Mouse (Mus musculus): ENCODE data around the gene Csmd2. TPM values are rescaled to one million over a fixed set of nuclear protein-coding genes. Genes with fewer than 3 reads are reported as not detected.

Gene Csmd2
- polyA plus RNA-seq, 1 experiment from 2014 or later = 0.18 TPM

- H3K9ac ChIP-seq (ENCODE audit: low read length) = no peak within 1 kb of the TSS
- no peaks in the 10 kb centered on the region for H3K9me3 ChIP-seq (ENCODE audit: control insufficient read depth, low read length)
- DNase-seq (ENCODE audit: low spot score) (no peak), ATAC-seq (replicated peaks; ENCODE audit: low FRiP score, low TSS enrichment, low read depth) (no peak)
- H3K4me3 ChIP-seq (ENCODE audit: low read depth, low read length) = no peak within 1 kb of the TSS
- no peaks in the 10 kb centered on the region for H3K4me1 ChIP-seq (replicated peaks; ENCODE audit: control insufficient read depth, insufficient read depth, low read length)
- WGBS = 71% methylated on average over 8 of the region's 8 CpGs
- H3K4me2 ChIP-seq (ENCODE audit: low read length) = no peak within 1 kb of the TSS
- H3K27ac ChIP-seq (ENCODE audit: low read depth) = no peak within 1 kb of the TSS
- H3K27me3 ChIP-seq (replicated peaks; ENCODE audit: control insufficient read depth, insufficient read depth, low read length) = no peaks in the 10 kb centered on the region
- H3K36me3 ChIP-seq (ENCODE audit: control insufficient read depth, insufficient read depth, low read length) = no peaks in the 10 kb centered on the region
Measured at GRCm38 (mm10) chr4:128260907-128261560, 273.4 kb downstream of the Csmd2 start, which contains the start of gene Hmgb4. Gene Hmgb4, minus strand, starts transcription at chr4:128260957.

DNA sequence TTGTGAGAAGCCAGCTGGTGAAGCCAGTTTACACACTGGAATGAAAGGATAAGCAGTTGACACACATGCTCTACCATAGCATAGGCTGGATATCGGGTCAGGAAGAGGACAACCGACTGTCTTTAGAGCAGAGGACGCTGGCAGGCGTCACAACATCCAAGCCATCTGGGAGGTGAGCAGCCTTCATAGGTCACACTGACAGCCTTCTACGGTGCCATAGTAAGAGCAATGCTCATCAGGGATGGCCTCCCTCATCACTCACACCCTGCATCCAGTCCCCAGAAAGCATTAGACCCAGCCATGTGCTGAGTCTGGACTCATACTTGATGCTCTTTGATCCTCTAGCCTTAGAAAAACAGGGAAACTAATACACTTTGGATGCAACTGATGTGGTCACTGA, 276.8 kb downstream of the Csmd2 start:
- H3K27ac ChIP-seq (ENCODE audit: low read depth) = no peak overlapping the region
- H3K27me3 ChIP-seq (replicated peaks; ENCODE audit: control insufficient read depth, insufficient read depth, low read length) = no peaks in the 10 kb centered on the region
- no peak for DNase-seq (ENCODE audit: low spot score)
- H3K9ac ChIP-seq (ENCODE audit: low read length) = no peak overlapping the region
- H3K36me3 ChIP-seq (ENCODE audit: control insufficient read depth, insufficient read depth, low read length) = no peaks in the 10 kb centered on the region
- H3K4me1 ChIP-seq (replicated peaks; ENCODE audit: control insufficient read depth, insufficient read depth, low read length) = peaks cover 5% of the 10 kb centered on the region
- H3K4me3 ChIP-seq (ENCODE audit: low read depth, low read length) = no peak overlapping the region
- no peak for ATAC-seq (replicated peaks; ENCODE audit: low FRiP score, low TSS enrichment, low read depth)
- no peak overlapping the region for H3K4me2 ChIP-seq (ENCODE audit: low read length)
- WGBS = 76% methylated on average over 5 of the region's 5 CpGs
- no peaks in the 10 kb centered on the region for H3K9me3 ChIP-seq (ENCODE audit: control insufficient read depth, low read length)

- WGBS = 83% methylated on average over 3 of the region's 3 CpGs
- H3K27ac ChIP-seq (ENCODE audit: low read depth) = no peak overlapping the region
- H3K27me3 ChIP-seq (replicated peaks; ENCODE audit: control insufficient read depth, insufficient read depth, low read length) = no peaks in the 10 kb centered on the region
- no peak overlapping the region for H3K4me2 ChIP-seq (ENCODE audit: low read length)
- no peak overlapping the region for H3K9ac ChIP-seq (ENCODE audit: low read length)
- no peaks in the 10 kb centered on the region for H3K9me3 ChIP-seq (ENCODE audit: control insufficient read depth, low read length)
- ATAC-seq (replicated peaks; ENCODE audit: low FRiP score, low TSS enrichment, low read depth) = no peak
- no peak overlapping the region for H3K4me3 ChIP-seq (ENCODE audit: low read depth, low read length)
- H3K4me1 ChIP-seq (replicated peaks; ENCODE audit: control insufficient read depth, insufficient read depth, low read length) = peaks cover 9% of the 10 kb centered on the region
- DNase-seq (ENCODE audit: low spot score) = no peak
- H3K36me3 ChIP-seq (ENCODE audit: control insufficient read depth, insufficient read depth, low read length) = no peaks in the 10 kb centered on the region
Measured at GRCm38 (mm10) chr4:128265341-128265740, 277.7 kb downstream of the Csmd2 start.

DNA sequence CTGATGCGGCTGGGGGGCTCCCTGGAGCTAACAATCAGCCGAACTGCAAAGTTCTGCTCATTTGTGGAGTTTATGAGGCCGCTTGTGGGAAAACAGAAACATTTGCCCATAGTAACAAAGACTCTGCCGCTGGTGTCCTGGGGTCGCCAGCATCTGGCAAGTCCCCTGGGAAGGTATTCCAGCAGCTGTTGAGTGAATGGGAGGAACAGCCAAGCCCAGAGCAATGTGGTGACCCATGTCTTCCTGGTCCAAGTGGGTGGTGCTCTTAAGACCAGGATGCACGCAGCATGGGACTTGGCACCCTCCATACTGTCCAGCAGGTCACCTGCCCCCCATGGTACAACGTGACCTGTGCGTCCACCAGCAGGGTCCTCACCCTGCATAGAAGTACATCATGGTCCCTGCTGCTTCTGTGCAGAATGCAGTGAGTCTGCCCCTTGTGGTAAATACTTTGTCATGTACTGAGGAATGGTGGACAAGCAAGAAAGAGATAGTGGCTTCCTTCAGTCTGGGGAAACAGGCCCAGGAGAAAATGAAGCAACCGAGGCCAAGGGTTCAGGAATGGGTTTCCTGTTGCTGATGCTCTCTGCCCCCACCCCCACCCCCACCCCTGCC, 281.7 kb downstream of the Csmd2 start:
- no peak overlapping the region for H3K4me3 ChIP-seq (ENCODE audit: low read depth, low read length)
- WGBS = 80% methylated on average over 9 of the region's 9 CpGs
- no peak overlapping the region for H3K9ac ChIP-seq (ENCODE audit: low read length)
- H3K4me2 ChIP-seq (ENCODE audit: low read length) = no peak overlapping the region
- DNase-seq (ENCODE audit: low spot score) (no peak), ATAC-seq (replicated peaks; ENCODE audit: low FRiP score, low TSS enrichment, low read depth) (no peak)
- no peak overlapping the region; the same call in 1 of the 2 replicates for H3K27ac ChIP-seq (ENCODE audit: low read depth)
- peaks cover 18% of the 10 kb centered on the region for H3K4me1 ChIP-seq (replicated peaks; ENCODE audit: control insufficient read depth, insufficient read depth, low read length)
- H3K9me3 ChIP-seq (ENCODE audit: control insufficient read depth, low read length) = no peaks in the 10 kb centered on the region
- H3K27me3 ChIP-seq (replicated peaks; ENCODE audit: control insufficient read depth, insufficient read depth, low read length) = no peaks in the 10 kb centered on the region
- no peaks in the 10 kb centered on the region for H3K36me3 ChIP-seq (ENCODE audit: control insufficient read depth, insufficient read depth, low read length)

DNA sequence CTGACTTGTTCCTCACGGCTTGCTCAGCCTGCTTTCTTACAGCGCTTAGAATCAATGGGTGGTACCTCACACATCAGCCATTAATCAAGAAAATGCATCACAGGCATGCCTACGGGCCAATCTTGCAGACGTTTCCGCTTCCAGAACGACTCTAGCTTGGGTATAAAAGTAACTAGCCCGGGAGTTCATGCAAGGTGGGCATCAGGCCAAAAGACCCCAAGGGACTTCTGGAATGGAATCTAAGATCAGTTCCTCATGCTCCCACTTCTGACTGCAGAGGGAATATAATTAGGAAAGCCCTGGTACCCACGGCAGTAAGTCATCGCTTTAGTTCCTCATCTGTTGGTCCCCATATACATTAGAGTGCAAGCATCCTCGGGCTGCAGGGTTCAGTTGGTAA, 282.5 kb downstream of the Csmd2 start:
- 45% methylated on average over 10 of the region's 10 CpGs for WGBS
- ATAC-seq (replicated peaks; ENCODE audit: low FRiP score, low TSS enrichment, low read depth) = no peak
- H3K36me3 ChIP-seq (ENCODE audit: control insufficient read depth, insufficient read depth, low read length) = no peaks in the 10 kb centered on the region
- H3K4me3 ChIP-seq (ENCODE audit: low read depth, low read length) = no peak overlapping the region
- H3K4me2 ChIP-seq (ENCODE audit: low read length) = no peak overlapping the region
- peaks cover 18% of the 10 kb centered on the region for H3K4me1 ChIP-seq (replicated peaks; ENCODE audit: control insufficient read depth, insufficient read depth, low read length)
- no peak for DNase-seq (ENCODE audit: low spot score)
- no peak overlapping the region for H3K9ac ChIP-seq (ENCODE audit: low read length)
- no peaks in the 10 kb centered on the region for H3K9me3 ChIP-seq (ENCODE audit: control insufficient read depth, low read length)
- no peak overlapping the region; the same call in 1 of the 2 replicates for H3K27ac ChIP-seq (ENCODE audit: low read depth)
- no peaks in the 10 kb centered on the region for H3K27me3 ChIP-seq (replicated peaks; ENCODE audit: control insufficient read depth, insufficient read depth, low read length)

DNA sequence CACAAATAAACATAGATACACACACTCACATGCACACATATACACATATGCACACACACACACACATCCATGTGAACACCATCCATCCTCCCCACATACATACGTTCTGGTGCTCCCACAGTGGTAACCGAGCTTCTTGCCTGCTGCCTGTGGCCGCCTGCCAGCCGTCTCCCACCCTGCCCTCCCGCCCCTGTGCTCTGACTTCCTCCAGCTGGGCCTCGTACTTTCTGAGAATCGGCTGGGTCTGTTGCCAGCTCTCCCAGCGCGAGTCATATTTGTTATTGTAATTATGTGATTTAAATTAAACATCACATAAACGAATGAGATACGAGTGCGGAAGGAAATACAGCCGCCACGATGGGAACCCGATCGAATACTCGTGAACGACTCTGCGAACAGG, 283.3 kb downstream of the Csmd2 start:
- H3K36me3 ChIP-seq (ENCODE audit: control insufficient read depth, insufficient read depth, low read length) = no peaks in the 10 kb centered on the region
- H3K4me1 ChIP-seq (replicated peaks; ENCODE audit: control insufficient read depth, insufficient read depth, low read length) = peaks cover 18% of the 10 kb centered on the region
- 33% methylated on average over 19 of the region's 19 CpGs for WGBS
- H3K9me3 ChIP-seq (ENCODE audit: control insufficient read depth, low read length) = no peaks in the 10 kb centered on the region
- H3K27me3 ChIP-seq (replicated peaks; ENCODE audit: control insufficient read depth, insufficient read depth, low read length) = no peaks in the 10 kb centered on the region
- no peak overlapping the region for H3K4me3 ChIP-seq (ENCODE audit: low read depth, low read length)
- no peak overlapping the region for H3K4me2 ChIP-seq (ENCODE audit: low read length)
- ATAC-seq (replicated peaks; ENCODE audit: low FRiP score, low TSS enrichment, low read depth) = 0 out of 2 replicates have a peak, but pooled peaks have one; percentile 50
- no peak overlapping the region for H3K9ac ChIP-seq (ENCODE audit: low read length)
- peak; percentile 57 for DNase-seq (ENCODE audit: low spot score)
- H3K27ac ChIP-seq (ENCODE audit: low read depth) = no peak overlapping the region

DNA sequence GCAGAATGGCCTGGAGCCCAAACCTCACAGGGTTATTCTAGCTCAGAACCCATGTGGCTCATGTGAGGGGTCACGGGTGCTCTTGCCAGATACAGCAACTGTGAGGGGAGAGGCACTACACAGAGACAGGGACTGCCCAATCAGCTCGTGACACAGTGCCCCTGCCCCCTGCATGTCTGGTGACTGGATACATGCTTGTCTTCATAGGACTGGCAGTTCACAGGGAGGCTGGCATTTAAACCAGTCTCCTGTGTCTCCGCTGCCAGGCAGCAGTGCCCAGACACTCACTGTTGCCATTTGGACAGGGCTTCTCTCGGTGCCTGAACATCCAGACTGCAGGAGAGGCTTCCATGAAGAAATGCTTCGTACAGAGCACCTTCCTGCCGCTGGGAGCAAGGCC, 284.8 kb downstream of the Csmd2 start:
- no peaks in the 10 kb centered on the region for H3K27me3 ChIP-seq (replicated peaks; ENCODE audit: control insufficient read depth, insufficient read depth, low read length)
- no peak overlapping the region for H3K27ac ChIP-seq (ENCODE audit: low read depth)
- ATAC-seq (replicated peaks; ENCODE audit: low FRiP score, low TSS enrichment, low read depth) = no peak
- DNase-seq (ENCODE audit: low spot score) = no peak
- H3K9me3 ChIP-seq (ENCODE audit: control insufficient read depth, low read length) = no peaks in the 10 kb centered on the region
- H3K36me3 ChIP-seq (ENCODE audit: control insufficient read depth, insufficient read depth, low read length) = no peaks in the 10 kb centered on the region
- H3K4me3 ChIP-seq (ENCODE audit: low read depth, low read length) = no peak overlapping the region
- H3K4me1 ChIP-seq (replicated peaks; ENCODE audit: control insufficient read depth, insufficient read depth, low read length) = peaks cover 18% of the 10 kb centered on the region
- no peak overlapping the region for H3K4me2 ChIP-seq (ENCODE audit: low read length)
- WGBS = 65% methylated on average over 6 of the region's 6 CpGs
- H3K9ac ChIP-seq (ENCODE audit: low read length) = no peak overlapping the region

GRCm38 (mm10) chr4:128273146-128273545, 285.5 kb downstream of the Csmd2 start:
- ATAC-seq (replicated peaks; ENCODE audit: low FRiP score, low TSS enrichment, low read depth) = no peak
- no peak for DNase-seq (ENCODE audit: low spot score)
- 47% methylated on average over 11 of the region's 11 CpGs for WGBS
- Histone ChIP-seq H3K36me3 (ENCODE audit: control insufficient read depth, insufficient read depth, low read length) (no peaks in the 10 kb centered on the region), H3K9me3 (ENCODE audit: control insufficient read depth, low read length) (no peaks in the 10 kb centered on the region), H3K27ac (ENCODE audit: low read depth) (no peak overlapping the region), H3K4me2 (ENCODE audit: low read length) (no peak overlapping the region), H3K27me3 (replicated peaks; ENCODE audit: control insufficient read depth, insufficient read depth, low read length) (no peaks in the 10 kb centered on the region), H3K4me3 (ENCODE audit: low read depth, low read length) (no peak overlapping the region), H3K4me1 (replicated peaks; ENCODE audit: control insufficient read depth, insufficient read depth, low read length) (peaks cover 18% of the 10 kb centered on the region), H3K9ac (ENCODE audit: low read length) (no peak overlapping the region)

DNA sequence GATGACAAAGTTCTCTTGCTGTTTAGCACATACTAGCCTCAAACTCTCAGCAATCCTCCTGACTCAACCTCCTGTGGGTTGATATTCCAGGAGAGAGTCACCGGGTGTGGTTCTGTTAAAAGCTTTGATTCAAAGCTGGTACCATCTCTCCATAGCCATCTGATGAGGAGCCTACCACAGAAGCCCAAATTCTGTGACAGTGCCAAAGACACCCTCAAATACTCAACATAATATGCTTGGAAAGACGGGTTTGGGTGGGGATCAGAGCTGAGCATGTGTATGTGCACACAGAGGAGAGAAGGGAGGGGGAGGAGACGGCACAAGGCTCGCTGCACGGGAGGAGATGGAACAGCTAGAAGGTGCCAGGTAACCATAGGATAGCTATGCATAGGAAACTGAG, 287.5 kb downstream of the Csmd2 start:
- Histone ChIP-seq H3K4me2 (ENCODE audit: low read length) (no peak overlapping the region), H3K9me3 (ENCODE audit: control insufficient read depth, low read length) (no peaks in the 10 kb centered on the region), H3K4me3 (ENCODE audit: low read depth, low read length) (no peak overlapping the region), H3K9ac (ENCODE audit: low read length) (no peak overlapping the region), H3K27me3 (replicated peaks; ENCODE audit: control insufficient read depth, insufficient read depth, low read length) (no peaks in the 10 kb centered on the region), H3K36me3 (ENCODE audit: control insufficient read depth, insufficient read depth, low read length) (no peaks in the 10 kb centered on the region), H3K4me1 (replicated peaks; ENCODE audit: control insufficient read depth, insufficient read depth, low read length) (peaks cover 11% of the 10 kb centered on the region; the same call in 1 of the 2 replicates), H3K27ac (ENCODE audit: low read depth) (no peak overlapping the region)
- WGBS = 74% methylated on average over 5 of the region's 5 CpGs
- DNase-seq (ENCODE audit: low spot score) (no peak), ATAC-seq (replicated peaks; ENCODE audit: low FRiP score, low TSS enrichment, low read depth) (no peak)

Measured in intestine, embryonic 14.5 days (tissue).